Mouse (Mus musculus) ovary, adult 2 months (tissue): ENCODE data around the gene Ranbp9. TPM values are rescaled to one million over a fixed set of nuclear protein-coding genes. Genes with fewer than 3 reads are reported as not detected.

Source experiments
- polyA plus RNA-seq: library from polyadenylated mRNA; depleted of rRNA; stranded (reverse); fragments of >200 nt; gene quantifications from 2 replicates; pipeline ENCODE4 v1.2.3, GENCODE M21; 2012; rRNA removed

The Ranbp9 gene
- polyA plus RNA-seq: 22.6 and 39.5 TPM in 2 replicates

DNA sequence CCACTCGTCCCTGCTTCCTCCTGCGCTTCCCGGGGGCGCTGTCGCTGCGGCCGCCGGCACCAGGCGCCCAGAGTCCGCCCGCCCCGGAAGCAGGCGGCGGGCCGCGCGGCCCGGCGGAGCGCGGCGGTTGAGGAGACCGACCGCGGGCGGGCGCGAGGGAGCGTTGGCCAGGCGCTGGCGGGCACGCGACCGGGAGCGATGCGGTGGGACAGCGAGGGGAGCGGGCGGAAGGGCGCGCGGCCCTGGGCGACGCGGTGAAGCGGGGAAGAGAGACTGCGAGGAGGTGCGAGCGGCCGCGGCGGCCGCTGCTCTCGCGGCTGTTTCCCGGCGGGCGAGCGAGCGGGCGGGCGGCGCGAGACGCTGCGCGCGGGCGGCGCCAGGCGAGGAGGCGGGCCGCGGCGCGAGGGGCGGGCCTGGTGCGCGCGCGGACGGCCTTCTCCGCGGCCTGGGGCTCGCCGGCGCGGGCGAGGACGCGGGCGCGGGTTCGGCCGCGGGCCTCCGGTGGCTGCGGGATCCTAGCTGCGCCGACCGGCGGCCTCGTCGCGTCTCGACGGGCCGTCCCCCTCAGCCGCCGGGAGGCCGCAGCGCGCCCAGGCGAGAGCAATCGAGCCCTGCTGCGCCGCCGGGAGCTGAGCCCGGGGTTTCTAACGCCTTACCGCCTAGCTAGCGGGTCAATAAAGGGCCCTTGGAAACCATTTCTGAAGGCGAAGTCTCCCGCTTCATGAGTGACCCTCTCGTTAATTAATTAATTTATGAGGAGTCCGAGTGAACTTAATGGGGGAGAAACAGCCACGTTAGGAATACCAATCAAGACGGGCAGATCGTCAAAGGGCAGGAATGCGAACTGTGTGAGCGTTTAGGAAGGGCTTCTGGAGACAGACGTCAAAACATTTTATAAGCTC is at the start of gene Ranbp9:
Ranbp9 (minus strand) TSS at position 326 of the 902 bp plus-strand sequence.

DNA sequence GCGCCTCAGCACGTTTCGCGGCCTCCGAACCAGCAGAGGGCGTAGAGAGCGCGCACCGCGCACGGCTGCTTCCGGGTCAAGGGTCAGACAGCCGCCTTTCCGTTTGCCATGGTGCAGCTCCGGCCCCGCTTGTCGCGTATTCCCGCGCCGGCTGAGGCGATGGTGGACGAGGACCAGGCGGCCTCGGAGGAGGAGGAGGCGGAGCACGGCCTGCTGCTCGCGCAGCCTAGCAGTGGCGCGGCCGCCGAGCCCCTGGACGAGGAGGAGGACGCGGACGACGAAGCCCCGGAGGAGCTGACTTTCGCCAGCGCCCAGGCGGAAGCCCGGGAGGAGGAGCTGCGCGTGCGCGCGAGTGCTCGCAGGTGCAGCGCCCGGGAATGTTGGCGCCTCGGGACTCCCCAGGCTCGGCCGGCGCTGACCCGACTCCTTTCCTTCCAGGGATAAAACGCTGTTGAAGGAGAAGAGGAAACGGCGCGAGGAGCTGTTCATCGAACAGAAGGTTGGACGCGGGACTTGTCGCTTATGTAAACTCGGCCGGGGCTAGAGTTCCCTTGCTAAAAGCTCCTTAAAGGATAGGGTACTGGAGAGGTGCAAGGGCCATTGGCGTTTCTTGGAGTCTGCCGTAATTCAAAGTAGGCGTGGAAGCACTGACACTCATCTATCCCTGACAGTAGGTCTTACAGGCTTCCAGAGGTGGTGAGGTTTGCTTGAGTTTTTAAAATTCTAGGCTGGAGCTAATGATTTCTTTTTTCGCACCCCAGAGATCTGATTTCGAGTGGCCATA is 82.6 kb downstream of the Ranbp9 start, which contains the start of gene Nol7:
Nol7 (plus strand) TSS at position 94 of the 784 bp plus-strand sequence.

DNA sequence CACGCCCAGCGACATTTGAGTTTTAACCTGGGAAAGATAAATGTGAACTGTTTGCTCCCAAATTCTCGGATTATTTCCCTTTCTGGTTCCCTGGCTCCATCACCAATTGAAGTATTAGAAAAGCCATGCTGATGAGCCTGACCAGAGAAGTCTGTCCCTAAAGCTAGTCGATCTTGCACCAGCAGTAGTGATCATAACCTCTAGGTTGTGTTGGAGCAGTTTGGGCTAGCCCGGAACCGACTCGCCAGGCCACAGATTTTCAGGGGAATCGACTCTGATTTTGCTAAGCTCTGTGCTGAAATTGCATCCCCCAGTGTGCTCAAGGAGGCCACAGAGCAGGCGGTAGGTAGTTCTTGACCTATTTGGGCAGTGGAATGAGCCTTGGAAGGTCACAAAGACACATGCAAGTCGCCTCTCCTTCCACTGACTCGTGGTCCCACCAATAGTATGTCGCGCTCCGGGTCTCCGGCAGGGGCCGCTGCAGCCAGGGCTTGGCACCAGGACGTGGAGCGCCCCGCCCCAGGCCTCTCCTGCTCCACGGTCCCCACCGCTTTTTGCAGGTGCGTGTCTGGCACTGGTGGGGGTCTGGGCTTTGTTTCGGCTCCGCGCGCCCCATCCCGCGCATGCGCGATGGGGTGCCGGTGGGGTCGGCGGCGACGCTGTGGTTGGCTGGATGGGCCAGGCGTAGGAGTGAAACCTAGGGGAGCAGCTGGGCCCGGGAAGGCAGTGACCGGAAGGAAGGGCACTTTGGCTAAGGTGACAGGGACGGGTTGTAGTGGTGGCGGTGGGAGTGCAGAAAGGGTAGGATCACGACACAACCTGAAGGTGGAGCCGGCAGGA is 115.9 kb downstream of the Ranbp9 start, which contains the start of gene Sirt5:
Sirt5 (plus strand) TSS at position 512 of the 840 bp plus-strand sequence.

Other genes with a start within 250 kb of the Ranbp9 start
- 4.6 and 5.0 TPM in 2 replicates for gene Gfod1, start 177.1 kb downstream of the Ranbp9 start, polyA plus RNA-seq
- gene Sirt5, start 115.8 kb downstream of the Ranbp9 start, polyA plus RNA-seq: 6.0 and 9.2 TPM in 2 replicates
- 69.6 and 102 TPM in 2 replicates for gene Nol7, start 82.9 kb downstream of the Ranbp9 start, polyA plus RNA-seq
- gene Mcur1, start 78.9 kb upstream of the Ranbp9 start, polyA plus RNA-seq: 23.5 and 33.7 TPM in 2 replicates
- 0.87 and 1.4 TPM in 2 replicates for gene Rnf182, start 134.4 kb upstream of the Ranbp9 start, polyA plus RNA-seq